Mouse (Mus musculus): ENCODE data around the gene Gm20683.
"Not testable (repeated sequence)": the region's sequence is repeated elsewhere in the genome, so short reads cannot be mapped to it uniquely, and the experiment has no call there.

Gene Gm20683

DNA sequence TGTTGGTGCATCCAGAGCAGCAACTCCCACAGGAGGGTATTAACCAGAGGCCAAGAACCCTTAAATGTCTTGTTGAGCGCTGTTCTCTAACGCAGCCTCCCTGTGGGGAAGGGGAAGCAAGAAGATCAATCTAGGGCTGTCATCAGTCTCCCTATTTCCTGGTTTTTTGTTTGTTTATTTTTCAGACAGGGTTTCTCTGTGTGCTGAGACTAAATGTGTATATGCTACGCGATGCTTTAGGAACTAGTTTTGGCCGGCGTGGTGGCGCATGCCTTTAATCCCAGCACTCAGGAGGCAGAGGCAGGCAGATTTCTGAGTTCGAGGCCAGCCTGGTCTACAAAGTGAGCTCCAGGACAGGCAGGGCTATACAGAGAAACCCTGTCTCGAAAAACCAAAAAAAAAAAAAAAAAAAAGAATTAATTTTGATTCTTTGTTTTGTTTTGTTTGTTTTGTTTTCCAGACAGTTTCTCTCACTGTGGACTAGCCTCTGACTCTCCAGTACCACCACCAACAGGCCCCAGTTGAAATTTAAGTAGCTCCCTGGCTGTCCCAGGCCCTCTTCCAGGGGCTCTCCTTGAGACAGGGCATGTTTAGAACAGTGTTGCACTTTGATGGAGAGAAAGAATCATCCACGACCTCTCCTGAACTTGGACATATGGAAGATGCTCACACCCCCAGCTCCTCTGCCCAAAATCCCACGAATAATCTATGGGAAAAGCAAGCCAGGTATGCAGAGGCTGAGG is 32.0 kb upstream of the Gm20683 start:
- DNase-seq: no peak

DNA sequence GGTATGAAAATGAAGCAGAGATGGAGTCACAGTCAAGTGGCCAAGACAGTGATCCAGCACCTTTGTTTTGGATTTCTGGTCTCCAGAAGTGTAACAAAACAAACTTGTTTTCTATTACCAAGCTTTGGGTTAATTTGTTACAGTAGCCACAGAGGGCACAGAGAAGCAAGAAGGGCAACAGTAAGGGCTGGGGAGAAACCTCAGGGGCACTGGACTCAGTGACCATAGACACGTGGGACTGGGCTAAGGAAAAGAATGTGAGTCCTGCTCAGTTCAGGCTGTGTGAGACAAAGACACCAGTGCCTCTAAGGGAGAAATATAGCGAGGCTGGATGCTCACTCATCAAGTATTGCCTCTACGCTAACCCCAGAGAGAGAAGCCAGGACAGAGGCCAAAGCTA is 31.1 kb upstream of the Gm20683 start:
- DNase-seq: no peak

DNA sequence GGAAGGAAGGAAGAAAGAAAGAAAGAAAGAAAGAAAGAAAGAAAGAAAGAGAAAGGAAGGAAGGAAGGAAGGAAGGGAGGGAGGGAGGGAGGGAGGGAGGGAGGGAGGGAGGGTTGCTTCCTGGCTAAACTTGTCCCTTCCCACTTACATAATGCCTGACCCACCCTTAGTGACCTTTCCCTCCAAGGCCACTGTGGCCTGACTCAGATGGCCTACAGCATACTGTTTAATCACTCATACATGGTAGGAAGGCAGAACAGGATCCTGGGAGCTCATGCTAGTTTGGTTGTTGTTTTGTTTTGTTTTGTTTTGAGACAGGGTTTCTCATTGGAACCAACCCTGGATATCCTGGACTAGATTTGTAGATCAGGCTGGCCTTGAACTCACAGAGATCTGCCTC is 30.0 kb upstream of the Gm20683 start:
- not testable (repeated sequence) for DNase-seq

DNA sequence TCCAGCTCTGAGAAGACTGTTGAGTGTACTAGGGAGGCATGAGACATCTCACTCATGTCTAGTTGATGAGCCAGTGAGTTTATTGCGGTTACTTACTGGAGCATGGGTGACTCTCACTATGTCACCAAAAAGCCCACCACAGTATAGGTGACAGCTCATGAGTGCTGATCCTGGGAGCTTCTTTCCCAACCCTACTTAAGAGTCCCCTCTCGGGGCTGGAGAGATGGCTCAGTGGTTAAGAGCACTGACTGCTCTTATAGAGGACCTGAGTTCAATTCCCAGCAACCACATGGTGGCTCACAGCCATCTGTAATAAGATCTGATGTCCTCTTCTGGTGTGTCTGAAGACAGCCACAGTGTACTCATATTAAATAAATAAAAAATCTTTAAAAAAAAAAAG is 28.4 kb upstream of the Gm20683 start:
- DNase-seq: no peak

DNA sequence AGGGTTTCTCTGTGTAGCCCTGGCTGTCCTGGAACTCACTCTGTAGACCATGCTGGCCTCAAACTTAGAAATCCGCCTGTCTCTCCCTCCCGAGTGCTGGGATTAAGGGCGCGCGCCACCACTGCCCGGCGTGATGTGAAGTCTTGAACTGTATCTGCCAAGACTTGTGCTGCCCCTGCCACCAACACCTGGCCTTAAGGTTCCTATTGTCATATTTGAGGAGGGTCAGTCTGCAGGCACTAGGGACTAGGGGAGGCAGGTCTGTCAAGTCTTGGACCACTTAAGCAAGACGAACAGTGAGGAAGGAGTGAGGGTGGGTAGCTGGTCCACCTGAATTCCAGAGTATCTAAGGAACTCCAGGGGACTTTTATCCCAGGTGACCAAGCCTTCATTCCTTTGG is 27.9 kb upstream of the Gm20683 start:
- no peak for DNase-seq

DNA sequence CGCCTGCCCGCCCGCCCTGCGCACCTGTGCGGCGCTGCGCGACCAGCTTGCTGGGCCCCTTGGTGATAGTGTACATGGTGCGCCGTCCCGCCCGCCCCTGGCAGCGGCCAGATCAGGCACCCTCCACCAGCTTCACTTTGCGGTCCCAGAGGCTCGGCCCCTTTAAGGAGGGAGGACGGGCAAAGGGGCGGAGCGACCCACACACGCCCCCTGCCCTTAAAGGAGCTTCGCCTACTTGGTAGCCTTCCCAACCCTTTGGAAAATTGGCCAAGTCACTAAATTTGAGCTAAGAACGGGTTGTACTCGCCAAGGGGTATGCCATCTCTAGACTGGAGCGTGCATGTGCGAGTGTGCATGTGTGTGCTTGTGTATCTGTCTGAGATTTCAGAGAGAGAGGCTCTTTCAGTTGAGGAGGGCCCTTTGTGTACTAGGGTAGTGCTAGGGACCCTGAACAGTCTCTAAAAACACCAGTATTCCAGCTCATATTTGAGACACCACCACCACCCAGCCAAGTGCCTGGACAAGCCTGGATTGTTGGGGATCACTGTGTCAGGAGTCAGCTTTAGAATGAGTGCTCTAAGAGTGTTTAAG is 27.1 kb upstream of the Gm20683 start, which contains the start of gene Mcrip2:
Gene Mcrip2 (minus strand): TSS at position 164 of the 591 bp plus-strand sequence.
- DNase-seq: peak; percentile 91

DNA sequence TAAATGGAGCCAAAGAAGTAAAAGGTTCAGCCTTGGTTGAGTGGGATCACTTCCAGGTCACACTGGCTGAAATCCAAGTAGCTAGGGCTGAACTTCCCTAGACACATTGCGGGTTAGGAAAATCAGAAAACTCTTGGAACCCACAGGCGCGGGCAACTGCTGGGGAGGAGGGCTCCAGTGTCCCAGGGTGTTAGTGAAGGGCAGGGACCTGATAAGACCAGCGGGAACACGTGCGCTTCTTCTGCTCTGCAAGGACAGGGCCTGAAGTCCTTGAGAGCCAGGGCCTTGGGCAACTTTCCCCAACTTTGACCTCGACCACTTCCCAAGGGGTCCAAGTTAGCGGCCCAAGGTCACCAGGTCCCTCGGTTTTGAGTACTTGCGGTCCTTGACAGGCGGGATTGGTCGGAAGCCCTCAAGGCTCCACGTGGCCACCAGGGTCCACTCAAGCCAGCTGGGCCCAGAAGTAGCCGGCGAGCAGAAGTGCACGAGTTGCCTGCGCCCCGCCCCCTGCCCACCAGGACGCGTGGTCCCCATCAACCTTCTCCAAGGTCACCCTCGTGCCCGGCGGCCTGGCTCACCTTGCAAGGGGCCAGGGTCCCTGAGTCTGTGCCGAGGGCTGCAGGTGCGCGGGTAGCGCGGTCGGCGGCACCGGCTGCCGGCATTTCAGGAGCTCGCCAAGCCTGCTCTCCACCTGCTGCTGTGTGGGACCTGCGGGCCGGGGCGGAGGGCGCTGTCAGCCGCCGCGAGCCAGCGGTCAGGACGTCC is 26.5 kb upstream of the Gm20683 start:
- peak; percentile 59 for DNase-seq

DNA sequence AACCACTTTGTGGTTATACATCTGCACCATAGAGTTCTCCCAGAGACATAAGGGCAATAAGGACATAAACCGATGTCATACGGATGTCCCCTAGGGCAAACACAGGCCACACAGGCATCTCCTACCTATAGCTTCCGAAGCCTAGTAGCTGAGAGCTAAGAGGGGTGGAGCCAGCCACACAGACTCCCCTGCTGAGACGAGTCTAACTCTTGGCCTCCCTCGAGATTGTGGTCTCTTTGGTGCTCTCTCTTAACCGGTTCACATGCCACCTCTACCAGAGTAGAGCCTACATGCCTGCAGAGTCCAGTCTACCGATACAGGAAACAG is 25.9 kb upstream of the Gm20683 start:
- no peak for DNase-seq

DNA sequence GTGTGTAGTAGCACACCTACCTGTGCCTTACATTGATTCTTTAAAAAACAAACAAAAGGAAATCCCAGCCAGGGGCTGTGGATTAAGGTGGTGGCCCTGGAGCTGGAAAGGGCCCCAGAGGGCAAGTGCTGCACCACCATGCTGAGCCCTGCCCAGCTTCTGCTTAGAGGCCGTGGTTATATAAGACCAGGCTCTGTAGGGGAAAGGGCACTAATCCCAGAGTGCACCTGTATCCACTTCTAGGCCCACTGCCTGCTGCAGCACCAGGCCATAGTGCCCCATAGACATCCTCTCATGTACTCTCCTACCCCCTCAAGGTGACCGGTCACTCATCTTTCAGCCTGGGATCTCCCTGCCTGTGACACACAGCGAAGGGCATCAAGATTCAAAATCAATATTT is 24.6 kb upstream of the Gm20683 start:
- DNase-seq: no peak

DNA sequence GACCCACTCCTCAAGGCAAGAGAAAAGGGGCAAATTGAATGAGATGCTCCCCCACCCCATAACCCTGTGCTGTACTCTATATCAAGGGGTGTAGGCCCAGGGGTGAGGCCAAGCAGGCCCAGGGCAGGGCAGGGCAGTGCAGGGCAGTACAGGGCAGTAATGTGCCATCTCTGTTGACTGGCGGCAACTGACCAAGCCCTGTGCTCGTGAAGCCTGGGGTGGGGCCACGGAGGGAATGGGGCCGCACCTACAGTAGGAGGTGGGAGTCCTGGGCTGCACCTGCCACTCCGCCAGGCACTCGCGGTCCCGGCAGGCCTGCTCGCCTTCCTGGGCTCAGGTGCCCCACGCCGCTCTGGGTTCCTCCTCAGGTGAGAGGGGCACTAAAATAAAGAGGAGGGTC is 23.7 kb upstream of the Gm20683 start:
- DNase-seq: no peak

DNA sequence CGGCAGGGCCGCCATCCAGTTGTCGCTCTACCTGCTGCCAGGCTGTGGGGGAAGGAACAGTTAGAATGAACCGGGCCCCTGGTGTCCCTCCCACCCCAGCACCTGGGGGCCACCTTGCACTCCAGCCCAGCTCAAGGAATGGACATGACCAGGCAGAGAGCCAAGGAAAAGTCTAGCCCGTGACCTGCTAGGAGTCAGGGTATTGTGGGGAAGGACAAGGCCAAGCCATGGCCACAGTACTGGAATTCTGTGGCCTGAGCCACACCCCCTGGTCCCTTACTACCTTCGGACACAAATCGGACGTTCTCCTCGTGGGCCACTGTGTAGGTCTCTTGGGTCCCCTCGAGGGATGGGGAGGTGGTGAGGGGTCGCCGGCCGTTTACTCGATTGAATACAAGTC is 22.7 kb upstream of the Gm20683 start:
- no peak for DNase-seq

DNA sequence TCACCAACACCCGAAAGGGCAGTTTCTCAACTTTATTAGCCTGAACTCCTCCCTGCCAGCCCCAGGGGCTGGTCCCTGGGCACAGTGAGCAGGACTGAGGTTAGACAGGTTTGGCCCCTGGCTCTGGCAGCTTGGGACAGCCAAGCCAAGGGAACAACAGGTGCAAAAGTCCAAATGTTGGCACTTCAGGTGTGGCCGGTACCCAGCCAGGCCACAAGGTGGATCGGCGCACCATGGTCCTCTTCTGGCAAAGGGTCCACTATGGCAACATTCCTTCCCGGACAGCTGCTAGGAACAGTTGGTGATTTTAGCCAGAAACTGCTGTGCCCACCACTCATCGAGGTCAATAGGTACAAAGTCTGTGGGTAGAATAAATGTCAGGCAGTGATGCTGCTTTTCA is 22.1 kb upstream of the Gm20683 start:
- DNase-seq: no peak

DNA sequence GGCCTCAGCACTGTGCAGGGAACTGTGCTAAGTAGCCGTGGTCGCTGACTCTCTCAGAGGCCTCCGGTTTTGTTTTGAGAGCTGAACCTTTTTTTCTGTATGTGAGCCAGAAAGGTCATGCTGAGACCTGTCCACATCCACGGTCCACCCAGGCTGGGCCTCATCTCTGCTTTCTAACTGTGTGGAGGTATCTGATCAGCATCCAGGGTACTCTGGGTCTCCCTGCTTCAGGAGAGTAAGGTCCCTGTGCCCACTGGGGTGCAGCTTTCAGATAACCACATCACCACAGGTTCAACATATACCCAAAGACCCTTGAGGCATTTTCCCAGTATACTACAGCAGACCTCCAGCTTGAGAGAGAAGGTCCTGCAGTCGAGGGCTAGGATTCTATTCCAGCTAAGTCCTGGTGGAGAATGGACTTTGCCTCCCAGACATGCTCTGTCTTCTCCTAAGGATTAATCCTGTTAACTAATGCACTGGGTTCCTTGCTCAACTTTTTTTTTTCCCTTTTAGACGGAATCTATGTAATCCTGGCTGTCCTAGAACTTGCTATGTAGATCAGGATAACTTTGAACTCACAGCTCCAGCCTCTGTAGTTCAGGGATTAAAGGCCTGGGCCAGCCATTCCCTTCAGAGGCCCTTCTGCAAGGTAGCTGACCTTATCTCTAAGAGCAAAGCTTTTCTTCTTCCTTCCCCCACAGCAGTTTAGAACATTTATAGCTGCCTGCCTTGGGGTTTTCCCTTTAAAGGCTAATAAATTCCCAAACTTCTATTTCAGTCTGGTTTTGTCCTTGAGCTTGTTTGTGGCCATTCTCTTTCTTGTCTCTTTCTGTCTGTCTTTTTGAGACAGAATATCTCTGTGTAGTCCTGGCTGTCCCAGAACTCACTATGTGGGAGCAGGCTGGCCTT is 20.4 kb upstream of the Gm20683 start:
- DNase-seq: no peak

DNA sequence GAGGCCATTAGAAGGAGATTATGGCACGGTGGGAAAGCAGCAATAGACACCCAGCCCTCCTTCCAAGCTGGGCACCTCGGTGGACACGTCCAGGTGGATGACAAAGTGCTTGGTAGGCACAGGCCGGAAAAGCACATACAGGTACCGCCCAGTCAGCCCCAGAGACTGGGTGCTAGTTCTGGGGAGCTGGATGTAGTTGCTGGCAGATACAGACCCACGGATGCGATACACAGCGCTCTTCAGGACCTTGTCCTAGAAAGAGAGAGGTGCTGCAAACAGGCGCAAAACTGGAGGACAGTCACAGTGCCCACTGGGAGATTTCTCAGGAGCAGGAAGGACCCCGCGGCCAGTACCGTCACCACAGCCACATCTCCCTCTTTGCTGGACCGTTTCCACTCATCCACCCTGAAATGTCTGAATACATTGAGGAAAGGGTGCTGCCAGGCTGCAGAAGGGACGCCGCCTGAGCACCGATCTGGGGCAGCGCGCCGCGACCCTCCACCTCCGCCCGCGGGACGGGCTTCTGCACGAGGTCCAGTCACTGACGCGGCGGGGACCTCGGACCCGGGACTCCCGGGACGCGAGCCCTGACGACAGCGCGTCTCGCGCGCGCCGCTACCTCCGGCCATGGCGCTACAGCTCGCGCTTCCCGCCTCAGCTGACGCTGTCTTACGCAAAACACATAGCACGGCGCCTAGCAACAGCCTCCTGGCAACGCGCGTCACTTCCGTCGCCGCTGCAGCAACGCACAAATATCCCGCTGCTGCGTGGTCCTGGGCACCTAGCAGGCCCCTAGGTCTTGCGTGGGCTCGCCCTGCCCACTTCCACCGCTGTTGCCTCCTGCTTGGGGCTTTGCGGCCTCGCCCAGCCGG is 19.5 kb upstream of the Gm20683 start, which contains the start of gene Wdr90:
Gene Wdr90 (minus strand): TSS at position 670 of the 872 bp plus-strand sequence.
- peak; percentile 94 for DNase-seq

DNA sequence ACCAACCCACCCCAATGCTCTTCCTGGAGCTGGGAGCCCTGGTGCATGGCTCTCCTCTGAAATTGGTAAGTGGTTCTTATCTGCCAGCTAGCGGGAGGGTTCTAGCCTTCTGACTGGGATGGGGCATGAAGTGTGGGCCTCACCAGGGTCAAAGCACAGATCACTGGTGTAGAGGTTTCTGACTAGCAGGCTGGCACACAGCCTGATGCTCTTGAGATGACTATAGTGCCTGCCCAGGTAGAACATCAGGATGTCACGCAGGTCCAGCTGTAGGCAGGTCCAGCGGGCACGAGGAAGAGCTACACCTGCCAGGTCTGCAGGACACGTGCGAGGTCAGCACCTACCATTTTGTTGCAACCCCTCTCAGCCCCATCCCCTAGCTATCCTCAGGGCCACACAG is 18.7 kb upstream of the Gm20683 start:
- no peak for DNase-seq

DNA sequence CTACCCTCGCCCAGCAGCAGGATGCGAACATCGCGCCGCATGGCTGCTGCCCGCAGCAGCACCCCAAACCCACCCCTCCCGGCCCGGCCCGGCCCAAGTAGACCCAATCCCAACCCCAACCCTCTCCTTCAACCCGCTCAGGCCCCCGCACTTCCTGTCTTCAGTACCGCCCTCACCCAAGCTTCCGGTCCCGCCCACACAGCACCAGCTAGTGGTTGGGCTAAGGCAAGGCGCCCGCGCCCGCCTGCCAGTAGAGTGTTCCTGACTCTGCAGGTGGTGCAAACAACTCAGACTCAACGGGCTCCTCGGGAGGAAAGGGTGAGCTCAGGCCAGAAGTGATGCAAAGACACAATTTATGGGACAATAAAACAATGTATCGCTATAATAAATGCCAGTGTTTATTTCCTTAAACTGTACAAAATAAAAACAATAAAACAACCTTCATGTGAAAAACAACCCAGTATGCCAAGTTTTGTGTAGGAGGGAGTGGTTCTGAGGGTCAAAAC is 2.9 kb upstream of the Gm20683 start, which contains the start of gene Rhot2:
Gene Rhot2 (minus strand): TSS at position 456 of the 506 bp plus-strand sequence.
- DNase-seq: peak; percentile 98

DNA sequence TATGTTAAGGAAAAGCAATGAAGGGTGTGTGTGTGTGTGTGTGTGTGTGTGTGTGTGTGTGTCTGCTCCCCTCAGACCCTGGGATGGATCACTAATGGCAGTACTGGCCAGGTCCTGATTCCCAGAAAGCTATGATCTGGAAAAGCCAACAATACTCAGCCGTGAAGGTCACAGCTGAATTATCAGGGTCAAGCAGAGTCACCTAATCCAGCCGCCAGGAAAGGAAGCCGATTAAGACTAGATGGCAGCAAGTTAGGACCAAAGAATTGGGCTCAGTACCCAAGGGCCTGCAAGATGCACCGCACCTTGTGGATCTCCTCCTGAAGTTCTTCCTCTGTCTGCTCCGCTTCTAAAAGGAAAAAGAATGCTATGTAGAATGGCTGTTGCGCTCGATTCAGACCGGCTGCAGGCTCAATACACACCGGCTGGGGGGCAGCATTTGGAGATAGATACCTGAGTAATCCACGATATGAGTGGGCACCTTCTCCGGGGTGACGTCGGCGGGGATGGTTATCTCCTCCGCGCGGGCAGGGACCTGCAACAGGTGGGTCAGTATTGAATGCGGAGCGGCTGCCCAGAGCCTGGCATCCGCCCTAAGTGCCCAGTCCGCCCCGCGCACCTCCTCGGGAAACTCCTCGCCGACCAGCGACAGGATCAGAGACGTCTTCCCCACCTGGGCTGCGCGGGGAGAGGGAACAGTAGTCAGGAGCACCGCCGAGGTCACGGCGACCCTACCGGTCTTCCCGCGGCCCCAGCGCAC is 2.3 kb upstream of the Gm20683 start:
- DNase-seq: no peak

DNA sequence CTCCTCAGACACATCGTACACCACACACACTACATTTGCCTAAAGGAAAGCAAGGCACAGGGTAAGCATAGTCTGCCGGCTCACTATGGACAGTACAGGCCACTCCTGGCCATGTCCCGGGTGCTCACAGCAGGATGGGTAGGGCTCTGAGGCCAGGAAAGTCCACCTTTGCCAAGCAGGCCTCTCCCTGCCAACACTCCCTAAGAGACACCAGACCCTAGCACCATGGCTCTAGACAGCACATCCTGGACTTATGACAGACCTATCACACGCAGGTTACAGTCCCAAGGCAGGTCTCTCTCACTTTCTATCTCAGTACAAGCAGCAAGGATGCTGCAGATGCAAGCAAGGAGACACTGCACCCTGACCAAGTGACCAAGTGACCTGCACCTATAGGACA is 1.6 kb upstream of the Gm20683 start:
- no peak for DNase-seq

DNA sequence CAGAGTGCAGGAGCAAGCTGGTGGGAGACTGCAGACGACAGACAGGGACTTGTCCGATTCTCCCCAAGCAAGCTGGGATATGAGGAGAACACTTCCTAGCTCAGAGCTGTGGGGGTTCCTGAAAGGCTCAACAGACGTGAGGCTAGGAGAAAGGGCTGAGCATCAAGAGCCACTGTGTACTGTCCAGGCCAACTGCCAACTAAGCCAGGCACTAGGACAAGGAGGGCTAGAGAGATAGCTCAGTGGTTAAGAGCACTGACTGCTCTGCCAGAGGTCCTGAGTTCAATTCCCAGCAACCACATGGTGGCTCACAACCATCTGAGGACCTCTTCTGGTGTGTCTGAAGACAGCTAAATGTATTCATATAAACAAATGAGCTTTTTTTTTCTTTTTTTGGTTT is 946 bp upstream of the Gm20683 start:
- DNase-seq: no peak

DNA sequence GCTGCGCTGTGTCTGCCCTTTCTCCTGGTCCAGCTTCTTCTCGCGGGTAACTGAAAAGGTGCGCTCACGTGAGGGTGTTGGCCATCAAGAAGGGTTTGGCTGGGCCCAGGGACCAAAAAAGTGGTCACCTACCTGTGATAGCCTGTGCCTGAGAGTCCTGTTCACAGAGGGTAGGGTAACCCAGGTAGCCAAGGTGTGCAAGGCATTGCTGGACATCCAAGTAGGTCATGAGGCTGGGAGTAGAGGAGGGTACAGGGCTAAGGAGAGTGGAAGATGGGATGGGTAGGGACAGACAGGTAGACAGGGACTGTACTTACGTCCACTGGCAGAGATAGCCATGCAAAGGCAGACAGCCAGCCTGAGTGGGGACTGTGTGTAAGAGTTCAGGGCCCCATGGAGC is 1.0 kb downstream of the Gm20683 start:
- DNase-seq: no peak
